Mouse (Mus musculus): ENCODE data around the gene Il10.

DNA sequence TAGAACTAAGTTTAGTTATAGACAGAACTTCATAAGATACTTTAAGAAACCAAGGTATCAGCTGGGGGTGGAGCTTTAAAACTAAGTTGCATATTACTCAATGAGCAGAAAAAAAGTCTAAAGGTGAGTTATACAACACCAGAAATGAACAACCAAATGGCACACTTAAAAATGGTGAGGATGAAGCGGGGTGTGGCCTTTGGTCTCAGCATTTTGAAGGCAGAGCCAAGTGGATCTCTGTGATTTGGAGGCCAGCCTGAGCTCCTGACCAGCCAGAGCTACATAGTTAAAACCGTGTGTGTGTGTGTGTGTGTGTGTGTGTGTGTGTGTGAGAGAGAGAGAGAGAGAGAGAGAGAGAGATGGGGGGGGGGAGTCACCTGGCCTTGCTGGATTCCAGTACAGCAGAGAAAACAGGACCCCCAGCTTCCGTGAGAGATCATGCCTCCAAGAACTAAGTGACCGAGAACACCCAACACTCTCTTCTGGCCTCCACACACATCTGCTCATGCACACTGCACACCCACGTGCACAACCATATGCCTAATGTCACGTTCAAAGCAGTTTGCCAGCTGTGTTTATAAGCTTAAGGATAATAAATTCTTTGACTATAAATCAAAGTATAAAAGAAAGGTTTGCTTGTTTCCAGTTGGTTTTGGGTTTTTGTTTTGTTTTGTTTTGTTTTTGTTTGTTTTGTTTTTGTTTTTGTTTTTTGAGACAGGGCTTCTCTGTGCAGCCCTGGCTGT, 28.6 kb downstream of the Il10 start:
- TF ChIP-seq CTCF (IDR thresholded peaks at IDR 0.05; ENCODE audit: extremely low read depth, insufficient read length, insufficient replicate concordance, low read depth, low read length) (no peak), POLR2A (IDR thresholded peaks at IDR 0.05; ENCODE audit: low read depth, low read length) (no peak)

Data from small intestine, adult 2 months (tissue).